Mouse (Mus musculus) lung, embryonic 14.5 days (tissue): Measurements from ENCODE around the gene Ryr2. TPM values are rescaled to one million over a fixed set of nuclear protein-coding genes. Genes with fewer than 3 reads are reported as not detected.
A peak's percentile ranks its signal among the peaks of the same experiment; 100 is the strongest.

ENCODE experiments used
- ATAC-seq: fragments of 200-750 bp; cut with Nextera tagmentation; 2 replicates; pipeline ENCODE4 v1.8.0; 2017; ENCODE audit warnings: mild to moderate bottlenecking, moderate TSS enrichment, moderate library complexity; ENCODE audit not compliant: insufficient read depth
- DNase-seq: peaks from one replicate; pipeline ENCODE4 v3.0.0-alpha.2; 2015
- H3K27ac ChIP-seq: fragments of 300-500 bp; sonication (generic); 2 replicates; pipeline ENCODE4 v1.5.1; 2014; ENCODE audit warnings: low read depth, mild to moderate bottlenecking, moderate library complexity
- H3K27me3 ChIP-seq: fragments of 300-500 bp; sonication (generic); 2 replicates; pipeline ENCODE4 v1.6.1; 2014; ENCODE audit warnings: low read length, control low read depth; ENCODE audit not compliant: insufficient read depth
- H3K36me3 ChIP-seq: fragments of 300-500 bp; sonication (generic); 2 replicates; pipeline ENCODE4 v1.6.1; 2014; ENCODE audit warnings: control low read depth; ENCODE audit not compliant: insufficient read depth
- H3K4me1 ChIP-seq: fragments of 300-500 bp; sonication (generic); 2 replicates; pipeline ENCODE4 v1.6.1; 2014; ENCODE audit warnings: antibody characterized with exemption, control low read depth; ENCODE audit not compliant: insufficient read depth
- H3K4me2 ChIP-seq: fragments of 300-500 bp; sonication (generic); 2 replicates; pipeline ENCODE4 v1.6.1; 2014; ENCODE audit warnings: mild to moderate bottlenecking
- H3K4me3 ChIP-seq: fragments of 300-500 bp; sonication (generic); 2 replicates; pipeline ENCODE4 v1.5.1; 2014; ENCODE audit warnings: low read depth, low read length
- H3K9ac ChIP-seq: fragments of 300-500 bp; sonication (generic); 2 replicates; pipeline ENCODE4 v1.6.1; 2014
- H3K9me3 ChIP-seq: fragments of 300-500 bp; sonication (generic); 2 replicates; pipeline ENCODE4 v1.6.1; 2016; ENCODE audit warnings: low read depth, low read length, control low read depth
- CTCF ChIP-seq: IDR thresholded peaks from 2 replicates; pipeline ENCODE4 v1.5.1; 2016; ENCODE audit warnings: antibody characterized with exemption, low read depth
- WGBS: fragments of 180-500 bp; shearing (Covaris S2); extraction: QIAGEN DNeasy Blood & Tissue Kit; methylation state at CpG from one replicate; pipeline ENCODE4 v1.1.7; 2014; 5-methylcytosine and 5-hydroxymethylcytosine counted together
- polyA plus RNA-seq: library from polyadenylated mRNA; unstranded; fragments of >200 nt; fragmentation: Nextera tagmentation; extraction: Ambion mirVana; gene quantifications from 2 replicates; pipeline ENCODE4 v1.2.1, GENCODE M21; 2014

Gene Ryr2
- polyA plus RNA-seq, 1 experiment from 2014 or later = 2.3 TPM

DNA sequence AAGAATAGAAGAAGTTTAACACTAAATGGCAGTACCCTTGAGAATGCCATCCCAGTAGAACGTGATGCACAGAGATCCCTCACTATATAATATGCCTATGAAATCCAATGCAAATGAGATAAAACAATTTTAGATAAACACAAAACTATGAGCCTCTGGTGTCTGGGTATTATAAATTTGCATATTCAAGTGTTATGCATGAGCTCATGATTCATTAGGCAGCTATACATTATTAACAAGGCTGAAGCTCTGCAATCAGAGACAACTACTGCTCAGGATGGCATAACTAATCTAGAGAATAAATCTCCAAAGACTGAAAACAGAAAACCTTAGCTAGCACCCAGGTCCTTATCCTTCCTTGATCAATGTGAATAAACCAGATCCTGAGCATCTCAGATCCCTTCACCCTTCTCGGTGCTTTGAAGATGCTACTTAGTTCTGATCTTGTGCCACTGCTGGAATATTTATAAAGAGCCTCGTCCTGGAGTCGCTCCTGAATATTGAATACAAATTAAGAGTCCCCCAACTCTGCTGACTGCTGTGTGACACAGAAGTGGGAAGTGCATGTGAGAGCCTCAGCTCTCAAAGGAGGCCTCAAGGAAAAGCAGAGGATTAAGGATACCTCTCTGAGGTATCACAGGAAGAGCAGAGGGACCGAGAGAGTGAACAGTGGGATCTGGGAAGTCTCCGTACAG, 97.6 kb downstream of the Ryr2 start:
- Histone ChIP-seq H3K4me3 (no peak overlapping the region), H3K9me3 (no peaks in the 10 kb centered on the region), H3K27ac (no peak overlapping the region), H3K36me3 (no peaks in the 10 kb centered on the region), H3K4me2 (no peak overlapping the region), H3K27me3 (no peaks in the 10 kb centered on the region), H3K4me1 (no peaks in the 10 kb centered on the region), H3K9ac (no peak overlapping the region)
- WGBS = 74% methylated on average over 6 of the region's 6 CpGs
- no peak for DNase-seq
- ATAC-seq = no peak
- no peak for TF ChIP-seq CTCF

- no peak for ATAC-seq
- Histone ChIP-seq H3K4me2 (no peak overlapping the region), H3K9me3 (no peaks in the 10 kb centered on the region)
These were observed 99.2 kb downstream of the Ryr2 start for GRCm38 (mm10) chr13:12007579-12007978.

GRCm38 (mm10) chr13:12001891-12002294, 104.9 kb downstream of the Ryr2 start:
- Histone ChIP-seq H3K36me3 (no peaks in the 10 kb centered on the region), H3K4me3 (no peak overlapping the region), H3K9me3 (no peaks in the 10 kb centered on the region), H3K27me3 (no peaks in the 10 kb centered on the region), H3K27ac (no peak overlapping the region), H3K9ac (no peak overlapping the region), H3K4me2 (no peak overlapping the region), H3K4me1 (no peaks in the 10 kb centered on the region)
- WGBS = 38% methylated on average over 3 of the region's 3 CpGs
- TF ChIP-seq CTCF = no peak
- DNase-seq (no peak), ATAC-seq (0 out of 2 replicates have a peak, but pooled peaks have one; percentile 28)

More at GRCm38 (mm10) chr13:12007579-12007978, 99.2 kb downstream of the Ryr2 start:
- H3K9ac ChIP-seq = no peak overlapping the region
- WGBS = 64% methylated on average over 2 of the region's 2 CpGs
- H3K27ac ChIP-seq = no peak overlapping the region
- TF ChIP-seq CTCF = no peak
- H3K4me1 ChIP-seq = no peaks in the 10 kb centered on the region
- no peak for DNase-seq
- no peak overlapping the region for H3K4me3 ChIP-seq
- no peaks in the 10 kb centered on the region for H3K27me3 ChIP-seq
- no peaks in the 10 kb centered on the region for H3K36me3 ChIP-seq

DNA sequence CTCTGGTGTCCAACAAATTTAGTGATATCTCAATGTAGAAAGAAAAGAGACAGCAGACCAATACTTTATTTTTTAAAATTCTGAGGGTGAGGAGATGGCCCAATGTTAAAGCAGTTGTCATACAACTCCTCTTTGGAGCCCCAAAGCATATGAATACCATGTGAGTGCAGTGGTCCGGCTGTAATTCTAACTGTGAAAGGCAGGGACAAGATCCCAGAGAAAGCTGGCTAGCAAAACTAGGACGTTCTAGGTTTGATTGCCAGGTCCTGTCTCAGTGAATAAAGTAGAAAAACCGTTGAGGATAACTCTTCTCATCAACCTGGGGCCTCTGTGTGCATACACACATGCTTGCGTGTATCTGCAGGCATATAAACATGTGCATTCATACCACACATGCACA, 106.9 kb downstream of the Ryr2 start:
- Histone ChIP-seq H3K4me3 (no peak overlapping the region), H3K4me1 (no peaks in the 10 kb centered on the region), H3K27ac (no peak overlapping the region), H3K4me2 (no peak overlapping the region), H3K27me3 (no peaks in the 10 kb centered on the region), H3K9ac (no peak overlapping the region), H3K36me3 (no peaks in the 10 kb centered on the region), H3K9me3 (no peaks in the 10 kb centered on the region)
- TF ChIP-seq CTCF = no peak
- DNase-seq = no peak
- WGBS = 72% methylated on average over 4 of the region's 4 CpGs
- no peak for ATAC-seq

DNA sequence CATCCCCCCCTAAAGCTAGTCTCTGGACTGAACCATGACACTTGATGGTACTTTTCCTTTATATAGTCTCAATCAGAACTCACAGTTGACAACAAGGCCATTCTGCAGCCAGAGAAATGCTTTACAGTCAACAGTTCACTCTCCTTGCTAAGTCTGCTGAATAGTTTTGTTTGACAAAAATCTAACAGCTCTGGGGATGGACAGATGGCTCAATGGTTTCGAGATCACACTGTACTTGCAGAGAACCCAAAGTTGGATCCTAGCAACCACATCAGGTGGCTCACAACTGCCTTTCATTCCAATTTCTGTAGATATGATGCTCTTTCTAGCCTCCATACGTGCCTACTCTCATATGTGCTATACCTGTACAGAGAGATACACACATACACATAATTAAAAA, 109.4 kb downstream of the Ryr2 start:
- Histone ChIP-seq H3K9me3 (no peaks in the 10 kb centered on the region), H3K9ac (no peak overlapping the region), H3K4me1 (no peaks in the 10 kb centered on the region), H3K27me3 (no peaks in the 10 kb centered on the region), H3K4me3 (no peak overlapping the region), H3K36me3 (no peaks in the 10 kb centered on the region), H3K4me2 (no peak overlapping the region), H3K27ac (no peak overlapping the region)
- TF ChIP-seq CTCF = no peak
- ATAC-seq = no peak
- WGBS = 64% methylated on average over 2 of the region's 2 CpGs
- DNase-seq = no peak

DNA sequence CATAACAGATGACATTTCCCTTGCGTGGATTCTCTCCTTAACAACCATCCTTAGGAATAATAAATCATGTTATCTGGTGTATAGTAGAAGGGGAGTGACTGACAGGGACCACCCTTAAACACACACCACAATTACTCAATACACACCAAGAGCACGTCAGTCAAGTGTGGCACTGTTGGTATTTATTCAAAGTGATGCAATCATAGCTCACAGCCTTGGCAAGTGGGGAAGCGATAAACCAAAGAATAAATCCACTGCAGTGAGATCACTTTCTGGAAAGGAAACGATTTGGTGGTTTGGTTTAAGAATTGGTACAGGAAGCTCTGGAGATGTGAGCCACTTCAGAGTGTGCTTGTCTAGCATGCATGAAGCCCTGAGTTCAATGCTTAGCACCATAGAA, 119.2 kb downstream of the Ryr2 start:
- Histone ChIP-seq H3K4me3 (no peak overlapping the region), H3K27me3 (no peaks in the 10 kb centered on the region), H3K9me3 (no peaks in the 10 kb centered on the region), H3K27ac (no peak overlapping the region), H3K9ac (no peak overlapping the region), H3K4me2 (no peak overlapping the region), H3K36me3 (no peaks in the 10 kb centered on the region), H3K4me1 (no peaks in the 10 kb centered on the region)
- 53% methylated on average over 4 of the region's 4 CpGs for WGBS
- ATAC-seq (no peak), DNase-seq (no peak)
- TF ChIP-seq CTCF = no peak

GRCm38 (mm10) chr13:11985056-11985455, 121.7 kb downstream of the Ryr2 start:
- ATAC-seq (no peak), DNase-seq (no peak)
- no peak overlapping the region for H3K9ac ChIP-seq
- H3K4me2 ChIP-seq = no peak overlapping the region
- TF ChIP-seq CTCF = no peak
- H3K9me3 ChIP-seq = no peaks in the 10 kb centered on the region
- H3K27me3 ChIP-seq = no peaks in the 10 kb centered on the region
- H3K4me3 ChIP-seq = no peak overlapping the region
- 95% methylated on average over 3 of the region's 3 CpGs for WGBS
- no peak overlapping the region for H3K27ac ChIP-seq
- no peaks in the 10 kb centered on the region for H3K36me3 ChIP-seq
- H3K4me1 ChIP-seq = no peaks in the 10 kb centered on the region
